ENCODE assay signal across 22 mouse cellular contexts in the genomic region with DNA sequence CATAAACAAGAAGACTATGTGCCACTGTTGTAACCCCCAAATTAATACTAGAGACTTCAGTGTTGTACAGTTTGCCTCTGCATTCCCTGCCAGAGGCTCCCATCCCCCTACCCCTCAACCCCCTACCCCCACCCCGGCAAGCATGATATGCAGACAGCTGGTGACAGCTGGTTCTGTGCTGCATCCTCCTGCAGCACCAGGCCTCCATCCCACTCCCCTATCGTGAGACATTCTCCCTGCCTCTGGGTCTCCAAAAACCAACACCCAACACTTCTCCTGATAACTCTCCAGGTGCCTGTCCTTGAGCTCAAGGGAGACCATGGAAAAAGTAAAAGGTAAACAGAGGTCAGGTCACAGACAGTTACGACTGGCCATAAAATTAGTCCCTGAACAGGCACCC. TPM values are rescaled to one million over a fixed set of nuclear protein-coding genes. Genes with fewer than 3 reads are reported as not detected.
A peak's percentile ranks its signal among the peaks of the same experiment; 100 is the strongest.
DNase-seq lines count a peak whose midpoint lies in the region; ATAC-seq and TF ChIP-seq lines count a peak whose summit lies in the region.
"Had no signal": no experiment of that assay in that cellular context is flagged by ENCODE, and none has a peak within 500 bp of the region (broad histone marks: within the 10 kb centered on the region; RNA-seq: fewer than 3 reads in every experiment).

No protein-coding gene starts in this region.

- no peak for TF ChIP-seq CTCF in intestine, postnatal 0 days (IDR thresholded peaks at IDR 0.05; ENCODE audit: low read depth)

- ATAC-seq in intestine, embryonic 14.5 days (replicated peaks; ENCODE audit: low FRiP score, low TSS enrichment, low read depth) = 0 out of 2 replicates have a peak, but pooled peaks have one; percentile 45
- ATAC-seq in intestine, postnatal 0 days = no peak
- no peak for ATAC-seq in stomach, embryonic 16.5 days (ENCODE audit: insufficient read depth, low FRiP score)
- ATAC-seq in midbrain, embryonic 16.5 days = no peak
- ATAC-seq: forebrain, embryonic 16.5 days had no signal

- no peaks in the 10 kb centered on the region for H3K36me3 ChIP-seq in intestine, embryonic 14.5 days (ENCODE audit: control insufficient read depth, insufficient read depth, low read length)
- no peaks in the 10 kb centered on the region for H3K36me3 ChIP-seq in intestine, postnatal 0 days (ENCODE audit: control insufficient read depth, insufficient read depth)
- H3K36me3 ChIP-seq in stomach, embryonic 16.5 days (ENCODE audit: control insufficient read depth, insufficient read depth, low read length) = no peaks in the 10 kb centered on the region
- H3K36me3 ChIP-seq in midbrain, embryonic 16.5 days (ENCODE audit: control insufficient read depth, insufficient read depth, low read length) = no peaks in the 10 kb centered on the region
- H3K36me3 ChIP-seq: embryonic facial prominence, embryonic 13.5 days; forebrain, embryonic 12.5 days; heart, embryonic 15.5 days; hindbrain, embryonic 10.5 days had no signal

- 24% methylated on average over 3 of the region's 3 CpGs for WGBS in intestine, embryonic 14.5 days
- 35% methylated on average over 3 of the region's 3 CpGs for WGBS in intestine, postnatal 0 days
- WGBS in stomach, embryonic 16.5 days = 28% methylated on average over 3 of the region's 3 CpGs
- WGBS in midbrain, embryonic 16.5 days = 77% methylated on average over 3 of the region's 3 CpGs

- DNase-seq in intestine, embryonic 14.5 days (ENCODE audit: low spot score) = peak; percentile 57
- DNase-seq in kidney, postnatal 4 days = peak; percentile 37 to 58
- DNase-seq in kidney, adult 9 months = no peak
- peak; percentile 23 for DNase-seq in lung, postnatal 10 days
- no peak for DNase-seq in lung, postnatal 14 days
- DNase-seq: adrenal gland, postnatal 14 days; cerebellum, adult 11-12 months; cerebellum, adult 9-11 months; cerebellum, postnatal 36 days; gastrocnemius, postnatal 10 days; heart, adult 18-20 months had no signal

- H3K4me2 ChIP-seq in intestine, embryonic 14.5 days (ENCODE audit: low read length) = no peak overlapping the region
- H3K4me2 ChIP-seq in intestine, postnatal 0 days (replicated peaks; ENCODE audit: low read depth) = no peak overlapping the region
- H3K4me2 ChIP-seq in stomach, embryonic 16.5 days (ENCODE audit: low read depth, low read length) = no peak overlapping the region
- no peak overlapping the region for H3K4me2 ChIP-seq in midbrain, embryonic 16.5 days (ENCODE audit: low read length)
- H3K4me2 ChIP-seq: embryonic facial prominence, embryonic 13.5 days; forebrain, embryonic 12.5 days; heart, embryonic 11.5 days; heart, embryonic 15.5 days had no signal

- peak overlapping the region; percentile 47; the same call in 1 of the 2 replicates for H3K27ac ChIP-seq in intestine, embryonic 14.5 days (ENCODE audit: low read depth)
- no peak overlapping the region for H3K27ac ChIP-seq in intestine, postnatal 0 days (ENCODE audit: low read depth, low read length)
- peak overlapping the region; percentile 64 for H3K27ac ChIP-seq in stomach, embryonic 16.5 days (ENCODE audit: low read length)
- no peak overlapping the region for H3K27ac ChIP-seq in midbrain, embryonic 16.5 days (ENCODE audit: low read length)
- H3K27ac ChIP-seq: embryonic facial prominence, embryonic 13.5 days; forebrain, embryonic 12.5 days; heart, embryonic 15.5 days; hindbrain, embryonic 10.5 days had no signal

- no peaks in the 10 kb centered on the region for H3K9me3 ChIP-seq in intestine, embryonic 14.5 days (ENCODE audit: control insufficient read depth, low read length)
- H3K9me3 ChIP-seq in intestine, postnatal 0 days (ENCODE audit: control insufficient read depth) = no peaks in the 10 kb centered on the region
- no peaks in the 10 kb centered on the region for H3K9me3 ChIP-seq in stomach, embryonic 16.5 days (replicated peaks; ENCODE audit: control insufficient read depth, low read length)
- H3K9me3 ChIP-seq in midbrain, embryonic 16.5 days (replicated peaks; ENCODE audit: control insufficient read depth, low read length, poor library complexity, severe bottlenecking) = no peaks in the 10 kb centered on the region
- H3K9me3 ChIP-seq: embryonic facial prominence, embryonic 13.5 days; forebrain, embryonic 12.5 days; heart, embryonic 15.5 days; hindbrain, embryonic 10.5 days had no signal

- H3K4me1 ChIP-seq in intestine, embryonic 14.5 days (replicated peaks; ENCODE audit: control insufficient read depth, insufficient read depth, low read length) = peaks cover 5% of the 10 kb centered on the region; the same call in 1 of the 2 replicates
- peaks cover 3% of the 10 kb centered on the region; the same call in 1 of the 2 replicates for H3K4me1 ChIP-seq in intestine, postnatal 0 days (replicated peaks; ENCODE audit: control insufficient read depth, insufficient read depth, low read length)
- H3K4me1 ChIP-seq in stomach, embryonic 16.5 days (ENCODE audit: control insufficient read depth, insufficient read depth, low read length) = peaks cover 22% of the 10 kb centered on the region
- peaks cover 9% of the 10 kb centered on the region for H3K4me1 ChIP-seq in midbrain, embryonic 16.5 days (ENCODE audit: control insufficient read depth, insufficient read depth, low read length)
- H3K4me1 ChIP-seq: heart, embryonic 15.5 days had no signal

- no peaks in the 10 kb centered on the region for H3K27me3 ChIP-seq in intestine, embryonic 14.5 days (replicated peaks; ENCODE audit: control insufficient read depth, insufficient read depth, low read length)
- no peaks in the 10 kb centered on the region for H3K27me3 ChIP-seq in intestine, postnatal 0 days (replicated peaks; ENCODE audit: control insufficient read depth, insufficient read depth, low read length)
- H3K27me3 ChIP-seq in stomach, embryonic 16.5 days (ENCODE audit: control insufficient read depth, insufficient read depth, low read length) = no peaks in the 10 kb centered on the region
- no peaks in the 10 kb centered on the region for H3K27me3 ChIP-seq in midbrain, embryonic 16.5 days (ENCODE audit: control insufficient read depth, insufficient read depth, low read depth, low read length)
- H3K27me3 ChIP-seq: embryonic facial prominence, embryonic 13.5 days; forebrain, embryonic 12.5 days; heart, embryonic 15.5 days had no signal

- no peak overlapping the region for H3K9ac ChIP-seq in intestine, embryonic 14.5 days (ENCODE audit: low read length)
- no peak overlapping the region for H3K9ac ChIP-seq in intestine, postnatal 0 days (ENCODE audit: low read depth, low read length)
- no peak overlapping the region for H3K9ac ChIP-seq in stomach, embryonic 16.5 days (ENCODE audit: low read length)
- H3K9ac ChIP-seq in midbrain, embryonic 16.5 days (ENCODE audit: low read depth, low read length) = no peak overlapping the region
- H3K9ac ChIP-seq: embryonic facial prominence, embryonic 13.5 days; forebrain, embryonic 12.5 days; heart, embryonic 15.5 days had no signal

- H3K4me3 ChIP-seq in intestine, embryonic 14.5 days (ENCODE audit: low read depth, low read length) = no peak overlapping the region
- no peak overlapping the region for H3K4me3 ChIP-seq in intestine, postnatal 0 days (ENCODE audit: low read depth, low read length)
- no peak overlapping the region for H3K4me3 ChIP-seq in stomach, embryonic 16.5 days (replicated peaks; ENCODE audit: low read length)
- H3K4me3 ChIP-seq in midbrain, embryonic 16.5 days (ENCODE audit: low read depth, low read length) = no peak overlapping the region
- H3K4me3 ChIP-seq: embryonic facial prominence, embryonic 13.5 days; forebrain, embryonic 12.5 days; heart, embryonic 15.5 days; hindbrain, embryonic 10.5 days had no signal

RNA-seq across cellular contexts. Expression of gene Gm14214, which starts 40.1 kb away (rescaled TPM):
- polyA plus RNA-seq in intestine, embryonic 14.5 days (2014; fragmentation: Nextera tagmentation; extraction: Ambion mirVana) = not detected in 2 replicates
- polyA plus RNA-seq in intestine, postnatal 0 days (2015; fragmentation: Nextera tagmentation; extraction: Ambion mirVana) = not detected in 2 replicates
- polyA plus RNA-seq in stomach, embryonic 16.5 days (2015; fragmentation: Nextera tagmentation; extraction: Ambion mirVana) = not detected in 2 replicates
- not detected in 2 replicates for polyA plus RNA-seq in midbrain, embryonic 16.5 days (2015; fragmentation: Nextera tagmentation; extraction: Ambion mirVana)
- polyA plus RNA-seq: C2C12; embryonic facial prominence, embryonic 13.5 days; forebrain, embryonic 12.5 days; forebrain, embryonic 16.5 days; frontal cortex, adult 2 months; heart, embryonic 11.5 days; heart, embryonic 15.5 days; hindbrain, embryonic 10.5 days had no signal

Comparison
In these comparisons a context has a peak if more than half of its experiments do, and no peak if none do; other contexts are left out.
1. DNase-seq: peak in intestine, embryonic 14.5 days (single experiment), kidney, postnatal 4 days (2 of 2) and lung, postnatal 10 days (single experiment); none in kidney, adult 9 months (single experiment) and lung, postnatal 14 days (single experiment).
2. H3K27ac ChIP-seq: peak in intestine, embryonic 14.5 days (single experiment) and stomach, embryonic 16.5 days (single experiment); none in intestine, postnatal 0 days (single experiment) and midbrain, embryonic 16.5 days (single experiment).